Mouse (Mus musculus) limb, embryonic 14.5 days (tissue): ENCODE measurements around the gene Slc22a15. TPM values are rescaled to one million over a fixed set of nuclear protein-coding genes. Genes with fewer than 3 reads are reported as not detected.
A peak's percentile ranks its signal among the peaks of the same experiment; 100 is the strongest.

Experiments used
- ATAC-seq: fragments of 200-750 bp; cut with Nextera tagmentation; 2 replicates; pipeline ENCODE4 v1.8.0; 2017; ENCODE audit warnings: low read depth, moderate number of reproducible peaks, moderate TSS enrichment; ENCODE audit not compliant: low FRiP score
- DNase-seq: peaks from one replicate; pipeline ENCODE4 v3.0.0-alpha.2; 2015; ENCODE audit warnings: low spot score
- H3K27ac ChIP-seq: fragments of 300-500 bp; sonication (generic); replicated peaks from 2 replicates; pipeline ENCODE4 v1.5.1; 2014; ENCODE audit warnings: low read depth, mild to moderate bottlenecking, low read length, moderate library complexity, mixed read lengths
- H3K27me3 ChIP-seq: fragments of 300-500 bp; sonication (generic); 2 replicates; pipeline ENCODE4 v1.6.1; 2014; ENCODE audit warnings: low read length, mixed read lengths; ENCODE audit not compliant: control insufficient read depth, insufficient read depth
- H3K36me3 ChIP-seq: fragments of 300-500 bp; sonication (generic); 2 replicates; pipeline ENCODE4 v1.6.1; 2014; ENCODE audit warnings: mild to moderate bottlenecking, low read length, moderate library complexity, mixed read lengths; ENCODE audit not compliant: control insufficient read depth, insufficient read depth
- H3K4me1 ChIP-seq: fragments of 300-500 bp; sonication (generic); 2 replicates; pipeline ENCODE4 v1.6.1; 2014; ENCODE audit warnings: antibody characterized with exemption, low read length, mixed read lengths; ENCODE audit not compliant: control insufficient read depth, insufficient read depth
- H3K4me2 ChIP-seq: fragments of 300-500 bp; sonication (generic); replicated peaks from 2 replicates; pipeline ENCODE4 v1.6.1; 2014; ENCODE audit warnings: low read depth, mild to moderate bottlenecking, low read length, moderate library complexity; ENCODE audit not compliant: severe bottlenecking
- H3K4me3 ChIP-seq: fragments of 300-500 bp; sonication (generic); replicated peaks from 2 replicates; pipeline ENCODE4 v1.5.1; 2014; ENCODE audit warnings: low read length
- H3K9ac ChIP-seq: fragments of 300-500 bp; sonication (generic); 2 replicates; pipeline ENCODE4 v1.6.1; 2014; ENCODE audit warnings: mild to moderate bottlenecking, low read depth, low read length, moderate library complexity; ENCODE audit not compliant: severe bottlenecking
- H3K9me3 ChIP-seq: fragments of 300-500 bp; sonication (generic); 2 replicates; pipeline ENCODE4 v1.6.1; 2016; ENCODE audit warnings: low read length; ENCODE audit not compliant: control insufficient read depth
- POLR2A ChIP-seq: fragments of 200-500 bp; IDR thresholded peaks from 2 replicates; pipeline ENCODE4 v1.8.0; 2012; ENCODE audit warnings: inconsistent platforms, mild to moderate bottlenecking, moderate library complexity, borderline replicate concordance; ENCODE audit not compliant: insufficient read depth, insufficient read length; ENCODE audit errors: extremely low read depth
- WGBS: fragments of 180-500 bp; shearing (Covaris S2); extraction: QIAGEN DNeasy Blood & Tissue Kit; methylation state at CpG from one replicate; pipeline ENCODE4 v1.1.7; 2014; 5-methylcytosine and 5-hydroxymethylcytosine counted together
- polyA plus RNA-seq, 2 experiments: library from polyadenylated mRNA; depleted of rRNA in 1 of 2; stranded (reverse) in 1 of 2; unstranded in 1 of 2; fragments of >200 nt; fragmentation: Nextera tagmentation in 1 of 2; extraction: Ambion mirVana in 1 of 2; gene quantifications; 2 replicates each; pipeline versions ENCODE4 v1.2.1 to v1.2.3; 2012 to 2014

The Slc22a15 gene
- polyA plus RNA-seq, 2 experiments: 5.8 to 11.5 TPM

GRCm38 (mm10) chr3:101907049-101907448, 17.2 kb downstream of the Slc22a15 start:
- Histone ChIP-seq H3K9ac (no peak overlapping the region), H3K9me3 (no peaks in the 10 kb centered on the region), H3K4me2 (no peak overlapping the region), H3K4me1 (0 out of 2 replicates have a peak, but pooled peaks cover 9% of the 10 kb centered on the region), H3K4me3 (no peak overlapping the region), H3K27ac (no peak overlapping the region), H3K36me3 (peaks cover 13% of the 10 kb centered on the region; the same call in 1 of the 2 replicates), H3K27me3 (no peaks in the 10 kb centered on the region)
- WGBS: 50% methylated on average over 2 of the region's 2 CpGs
- no peak for TF ChIP-seq POLR2A
- DNase-seq: no peak
- no peak for ATAC-seq

- 80% methylated on average over 7 of the region's 7 CpGs for WGBS
- H3K4me2 ChIP-seq: no peak overlapping the region
Measured at GRCm38 (mm10) chr3:101904776-101905175, 19.5 kb downstream of the Slc22a15 start.

GRCm38 (mm10) chr3:101903091-101903490, 21.2 kb downstream of the Slc22a15 start:
- Histone ChIP-seq H3K4me2 (no peak overlapping the region), H3K36me3 (0 out of 2 replicates have a peak, but pooled peaks cover 3% of the 10 kb centered on the region), H3K27ac (0 out of 2 replicates have a peak overlapping the region, but pooled peaks have one; percentile 26), H3K27me3 (no peaks in the 10 kb centered on the region), H3K4me3 (no peak overlapping the region), H3K9me3 (no peaks in the 10 kb centered on the region), H3K4me1 (0 out of 2 replicates have a peak, but pooled peaks cover 9% of the 10 kb centered on the region), H3K9ac (no peak overlapping the region)
- 42% methylated on average over 5 of the region's 5 CpGs for WGBS
- DNase-seq (no peak), ATAC-seq (no peak)
- no peak for TF ChIP-seq POLR2A

More at GRCm38 (mm10) chr3:101904776-101905175, 19.5 kb downstream of the Slc22a15 start:
- no peak overlapping the region for H3K9ac ChIP-seq
- no peaks in the 10 kb centered on the region for H3K27me3 ChIP-seq
- H3K4me3 ChIP-seq: no peak overlapping the region
- H3K4me1 ChIP-seq: 0 out of 2 replicates have a peak, but pooled peaks cover 9% of the 10 kb centered on the region
- H3K36me3 ChIP-seq: peaks cover 9% of the 10 kb centered on the region; the same call in 1 of the 2 replicates
- no peak for TF ChIP-seq POLR2A
- H3K27ac ChIP-seq: no peak overlapping the region
- no peak for DNase-seq
- no peaks in the 10 kb centered on the region for H3K9me3 ChIP-seq
- ATAC-seq: no peak

GRCm38 (mm10) chr3:101902344-101902743, 21.9 kb downstream of the Slc22a15 start:
- ATAC-seq: no peak
- no peaks in the 10 kb centered on the region for H3K27me3 ChIP-seq
- no peak for TF ChIP-seq POLR2A
- H3K9me3 ChIP-seq: no peaks in the 10 kb centered on the region
- no peak overlapping the region for H3K4me3 ChIP-seq
- 21% methylated on average over 7 of the region's 7 CpGs for WGBS
- peak; percentile 27 for DNase-seq
- 0 out of 2 replicates have a peak, but pooled peaks cover 3% of the 10 kb centered on the region for H3K36me3 ChIP-seq
- H3K9ac ChIP-seq: no peak overlapping the region
- H3K4me2 ChIP-seq: no peak overlapping the region
- H3K4me1 ChIP-seq: 0 out of 2 replicates have a peak, but pooled peaks cover 9% of the 10 kb centered on the region
- no peak overlapping the region for H3K27ac ChIP-seq

GRCm38 (mm10) chr3:101897377-101897974, 26.8 kb downstream of the Slc22a15 start:
- Histone ChIP-seq H3K9me3 (no peaks in the 10 kb centered on the region), H3K4me1 (no peaks in the 10 kb centered on the region), H3K4me2 (no peak overlapping the region), H3K27ac (no peak overlapping the region), H3K4me3 (no peak overlapping the region), H3K36me3 (peaks cover 15% of the 10 kb centered on the region; the same call in 1 of the 2 replicates), H3K27me3 (no peaks in the 10 kb centered on the region), H3K9ac (no peak overlapping the region)
- WGBS: 82% methylated on average over 15 of the region's 15 CpGs
- ATAC-seq: no peak
- DNase-seq: no peak
- TF ChIP-seq POLR2A: no peak

GRCm38 (mm10) chr3:101896893-101897292, 27.4 kb downstream of the Slc22a15 start:
- Histone ChIP-seq H3K4me1 (no peaks in the 10 kb centered on the region), H3K4me3 (no peak overlapping the region), H3K27me3 (no peaks in the 10 kb centered on the region), H3K9me3 (no peaks in the 10 kb centered on the region), H3K4me2 (no peak overlapping the region), H3K9ac (no peak overlapping the region), H3K27ac (no peak overlapping the region), H3K36me3 (peaks cover 15% of the 10 kb centered on the region; the same call in 1 of the 2 replicates)
- DNase-seq (peak; percentile 76), ATAC-seq (no peak)
- 25% methylated on average over 9 of the region's 9 CpGs for WGBS
- no peak for TF ChIP-seq POLR2A
